Mouse (Mus musculus) G1E (cell line): Measurements from ENCODE around the gene Necab2.

Source experiments
- CTCF ChIP-seq: IDR thresholded peaks from 2 replicates; pipeline ENCODE4 v1.5.1; 2012; ENCODE audit warnings: low read depth, low read length, inconsistent platforms, mixed read lengths
- GATA1 ChIP-seq: IDR thresholded peaks from 2 replicates; pipeline ENCODE4 v1.6.1; 2012; ENCODE audit warnings: borderline replicate concordance, low read length, inconsistent platforms, mixed read lengths
- POLR2AphosphoS5 ChIP-seq: IDR thresholded peaks from 2 replicates; pipeline ENCODE4 v1.6.1; 2012; ENCODE audit warnings: low read depth, low read length, inconsistent platforms; ENCODE audit not compliant: insufficient replicate concordance
- TAL1 ChIP-seq: conservative IDR thresholded peaks from 2 replicates; pipeline ENCODE4 v1.6.1; 2012; ENCODE audit warnings: low read depth, low read length, inconsistent platforms, mixed read lengths

DNA sequence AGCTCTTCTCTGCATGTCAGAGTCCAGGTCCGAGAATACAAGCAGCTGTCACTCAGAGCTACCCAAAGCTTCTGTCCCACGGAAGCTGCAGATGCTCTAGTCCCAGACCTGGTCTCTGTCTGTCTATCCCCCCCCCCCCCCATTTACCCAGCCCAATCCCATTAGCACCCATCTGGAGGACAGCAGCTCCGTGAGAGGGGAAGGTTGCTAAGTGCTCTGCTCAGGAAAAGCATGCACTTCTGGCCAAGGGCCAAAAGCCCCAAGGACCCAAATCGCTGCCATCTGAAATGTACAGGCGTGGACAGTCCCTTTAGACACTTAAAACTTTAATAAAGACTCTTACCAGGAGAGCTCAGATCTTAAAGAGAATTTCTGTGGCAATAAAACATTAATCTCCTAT lies 70.2 kb downstream of the Necab2 start:
- TF ChIP-seq CTCF (no peak), GATA1 (no peak), TAL1 (no peak), POLR2AphosphoS5 (no peak)
